Comparison of ENCODE assay signal across 10 mouse cellular contexts in the genomic region with DNA sequence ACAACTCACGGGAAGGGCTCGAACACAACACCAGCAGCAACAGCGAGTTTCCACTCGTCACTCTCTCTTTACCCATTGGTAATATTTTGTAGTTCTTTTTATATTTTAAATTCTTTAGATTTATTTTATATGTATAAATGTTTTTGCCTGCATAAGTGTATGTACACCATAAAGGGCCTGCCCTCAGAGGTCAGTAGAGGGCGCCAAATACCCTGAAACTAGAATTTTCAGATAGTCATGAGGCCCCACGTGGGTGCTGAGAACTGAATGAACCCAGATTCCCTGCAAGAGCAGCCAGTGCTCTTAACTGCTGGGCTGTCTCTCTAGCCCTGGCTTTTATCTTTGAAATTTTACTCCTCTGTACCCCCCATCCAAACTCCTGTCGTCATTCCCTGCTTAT.
DNase-seq lines count a peak whose midpoint lies in the region; ATAC-seq and TF ChIP-seq lines count a peak whose summit lies in the region.
"Had no signal": no experiment of that assay in that cellular context is flagged by ENCODE, and none has a peak within 500 bp of the region (broad histone marks: within the 10 kb centered on the region; RNA-seq: fewer than 3 reads in every experiment).

No protein-coding gene starts in this region.

- 73% methylated on average over 7 of the region's 7 CpGs for WGBS in hindbrain, postnatal 0 days
- 67% methylated on average over 7 of the region's 7 CpGs for WGBS in hindbrain, embryonic 12.5 days
- WGBS in midbrain, embryonic 16.5 days: 73% methylated on average over 7 of the region's 7 CpGs

- TF ChIP-seq CTCF in hindbrain, postnatal 0 days (IDR thresholded peaks at IDR 0.05; ENCODE audit: low read depth): 0 out of 2 replicates have a peak, but pooled peaks have one; percentile 22

- H3K27me3 ChIP-seq in hindbrain, postnatal 0 days (ENCODE audit: insufficient read depth, low read length): no peaks in the 10 kb centered on the region
- H3K27me3 ChIP-seq in hindbrain, embryonic 12.5 days: no peaks in the 10 kb centered on the region
- no peaks in the 10 kb centered on the region for H3K27me3 ChIP-seq in midbrain, embryonic 16.5 days (ENCODE audit: control insufficient read depth, insufficient read depth, low read depth, low read length)

- H3K27ac ChIP-seq in hindbrain, postnatal 0 days: no peak overlapping the region
- H3K27ac ChIP-seq in hindbrain, embryonic 12.5 days: no peak overlapping the region
- H3K27ac ChIP-seq in midbrain, embryonic 16.5 days (ENCODE audit: low read length): no peak overlapping the region

- no peak overlapping the region for H3K9ac ChIP-seq in hindbrain, postnatal 0 days (replicated peaks; ENCODE audit: low read length)
- H3K9ac ChIP-seq in hindbrain, embryonic 12.5 days: no peak overlapping the region
- H3K9ac ChIP-seq in midbrain, embryonic 16.5 days (ENCODE audit: low read depth, low read length): no peak overlapping the region

- no peaks in the 10 kb centered on the region for H3K36me3 ChIP-seq in hindbrain, postnatal 0 days (ENCODE audit: insufficient read depth, low read length)
- peaks cover 6% of the 10 kb centered on the region for H3K36me3 ChIP-seq in hindbrain, embryonic 12.5 days
- H3K36me3 ChIP-seq in midbrain, embryonic 16.5 days (ENCODE audit: control insufficient read depth, insufficient read depth, low read length): peaks cover 3% of the 10 kb centered on the region; the same call in 1 of the 2 replicates

- no peak overlapping the region for H3K4me2 ChIP-seq in hindbrain, postnatal 0 days (ENCODE audit: low read depth, low read length)
- no peak overlapping the region for H3K4me2 ChIP-seq in hindbrain, embryonic 12.5 days (replicated peaks)
- H3K4me2 ChIP-seq in midbrain, embryonic 16.5 days (ENCODE audit: low read length): no peak overlapping the region

- H3K4me1 ChIP-seq in hindbrain, postnatal 0 days (ENCODE audit: insufficient read depth, low read length): no peaks in the 10 kb centered on the region
- H3K4me1 ChIP-seq in hindbrain, embryonic 12.5 days: peaks cover 8% of the 10 kb centered on the region; the same call in 1 of the 2 replicates
- H3K4me1 ChIP-seq in midbrain, embryonic 16.5 days (ENCODE audit: control insufficient read depth, insufficient read depth, low read length): no peaks in the 10 kb centered on the region

- no peak for DNase-seq in hindbrain, postnatal 0 days (ENCODE audit: low spot score)
- DNase-seq in CD8-positive naive resting alpha-beta T cell, adult 2 months (ENCODE audit: low read depth in 2 of 2, low spot score in 2 of 2): peak; percentile 46 to 58
- DNase-seq in ZHBTc4 (ENCODE audit: low read depth, low spot score): peak; percentile 76
- DNase-seq in mesoderm, embryonic 11.5 days (ENCODE audit: low read depth, low spot score): peak; percentile 40
- DNase-seq in gastrocnemius, adult 8-10 months (ENCODE audit: low spot score in 2 of 2): no peak
- no peak for DNase-seq in adrenal gland, postnatal 4 days (ENCODE audit: low spot score in 2 of 2)
- DNase-seq: adrenal gland, adult 8-10 months; heart, postnatal 14 days had no signal

- no peak for ATAC-seq in hindbrain, postnatal 0 days
- no peak for ATAC-seq in hindbrain, embryonic 12.5 days (ENCODE audit: low FRiP score)
- no peak for ATAC-seq in midbrain, embryonic 16.5 days

- no peaks in the 10 kb centered on the region for H3K9me3 ChIP-seq in hindbrain, postnatal 0 days (ENCODE audit: low read length)
- no peaks in the 10 kb centered on the region for H3K9me3 ChIP-seq in hindbrain, embryonic 12.5 days (replicated peaks)
- H3K9me3 ChIP-seq in midbrain, embryonic 16.5 days (replicated peaks; ENCODE audit: control insufficient read depth, low read length, poor library complexity, severe bottlenecking): no peaks in the 10 kb centered on the region

- no peak overlapping the region for H3K4me3 ChIP-seq in hindbrain, postnatal 0 days (ENCODE audit: low read length)
- no peak overlapping the region for H3K4me3 ChIP-seq in hindbrain, embryonic 12.5 days
- no peak overlapping the region for H3K4me3 ChIP-seq in midbrain, embryonic 16.5 days (ENCODE audit: low read depth, low read length)

Comparison
In these comparisons a context has a peak if more than half of its experiments do, and no peak if none do; other contexts are left out.
1. DNase-seq: peak in CD8-positive naive resting alpha-beta T cell, adult 2 months (2 of 2), ZHBTc4 (single experiment) and mesoderm, embryonic 11.5 days (single experiment); none in hindbrain, postnatal 0 days (single experiment), gastrocnemius, adult 8-10 months (0 of 2) and adrenal gland, postnatal 4 days (0 of 2).